Mouse (Mus musculus) kidney, embryonic 14.5 days (tissue): ENCODE results near the gene Rph3al. TPM values are rescaled to one million over a fixed set of nuclear protein-coding genes. Genes with fewer than 3 reads are reported as not detected.
A peak's percentile ranks its signal among the peaks of the same experiment; 100 is the strongest.

ENCODE experiments used
- ATAC-seq: fragments of 200-750 bp; cut with Nextera tagmentation; 2 replicates; pipeline ENCODE4 v1.8.0; 2017; ENCODE audit warnings: moderate number of reproducible peaks, mild to moderate bottlenecking, moderate TSS enrichment, moderate library complexity; ENCODE audit not compliant: low FRiP score, low TSS enrichment
- H3K27ac ChIP-seq: fragments of 300-500 bp; sonication (generic); 2 replicates; pipeline ENCODE4 v1.5.1; 2014; ENCODE audit warnings: low read depth, mild to moderate bottlenecking, low read length, moderate library complexity, mixed read lengths
- H3K27me3 ChIP-seq: fragments of 300-500 bp; sonication (generic); 2 replicates; pipeline ENCODE4 v1.6.1; 2014; ENCODE audit warnings: mild to moderate bottlenecking, low read length; ENCODE audit not compliant: control insufficient read depth, insufficient read depth
- H3K36me3 ChIP-seq: fragments of 300-500 bp; sonication (generic); 2 replicates; pipeline ENCODE4 v1.6.1; 2014; ENCODE audit warnings: low read length, mixed read lengths; ENCODE audit not compliant: control insufficient read depth, insufficient read depth
- H3K4me1 ChIP-seq: fragments of 300-500 bp; sonication (generic); 2 replicates; pipeline ENCODE4 v1.6.1; 2014; ENCODE audit warnings: low read length, mixed read lengths; ENCODE audit not compliant: control insufficient read depth, insufficient read depth
- H3K4me2 ChIP-seq: fragments of 300-500 bp; sonication (generic); replicated peaks from 2 replicates; pipeline ENCODE4 v1.6.1; 2014; ENCODE audit warnings: low read depth, mild to moderate bottlenecking, low read length
- H3K4me3 ChIP-seq: fragments of 300-500 bp; sonication (generic); 2 replicates; pipeline ENCODE4 v1.5.1; 2014; ENCODE audit warnings: mild to moderate bottlenecking, low read length
- H3K9ac ChIP-seq: fragments of 300-500 bp; sonication (generic); 2 replicates; pipeline ENCODE4 v1.6.1; 2014; ENCODE audit warnings: low read depth, mild to moderate bottlenecking, low read length, moderate library complexity
- H3K9me3 ChIP-seq: fragments of 300-500 bp; sonication (generic); 2 replicates; pipeline ENCODE4 v1.6.1; 2016; ENCODE audit warnings: low read length; ENCODE audit not compliant: control insufficient read depth
- WGBS: fragments of 180-500 bp; shearing (Covaris S2); extraction: QIAGEN DNeasy Blood & Tissue Kit; methylation state at CpG from one replicate; pipeline ENCODE4 v1.1.7; 2014; 5-methylcytosine and 5-hydroxymethylcytosine counted together
- polyA plus RNA-seq: library from polyadenylated mRNA; unstranded; fragments of >200 nt; fragmentation: Nextera tagmentation; extraction: Ambion mirVana; gene quantifications from 2 replicates; pipeline ENCODE4 v1.2.1, GENCODE M21; 2014

Rph3al gene
- polyA plus RNA-seq, 1 experiment from 2014 or later = 13.1 TPM

GRCm38 (mm10) chr11:75957124-75957832, 19.0 kb upstream of the Rph3al start:
- Histone ChIP-seq H3K27me3 (no peaks in the 10 kb centered on the region), H3K4me3 (no peak overlapping the region), H3K4me2 (no peak overlapping the region), H3K36me3 (no peaks in the 10 kb centered on the region), H3K9me3 (no peaks in the 10 kb centered on the region), H3K9ac (no peak overlapping the region), H3K27ac (no peak overlapping the region), H3K4me1 (no peaks in the 10 kb centered on the region)
- ATAC-seq = no peak
- 78% methylated on average over 17 of the region's 17 CpGs for WGBS

- 36% methylated on average over 8 of the region's 8 CpGs for WGBS
- no peak for ATAC-seq
- H3K27me3 ChIP-seq = no peaks in the 10 kb centered on the region
- H3K4me3 ChIP-seq = no peak overlapping the region
- no peak overlapping the region for H3K9ac ChIP-seq
- H3K27ac ChIP-seq = no peak overlapping the region
- no peaks in the 10 kb centered on the region for H3K36me3 ChIP-seq
- no peaks in the 10 kb centered on the region for H3K4me1 ChIP-seq
- H3K4me2 ChIP-seq = no peak overlapping the region
- H3K9me3 ChIP-seq = no peaks in the 10 kb centered on the region
Observed at GRCm38 (mm10) chr11:75956651-75957050, 18.4 kb upstream of the Rph3al start.

- H3K9me3 ChIP-seq = no peaks in the 10 kb centered on the region
Observed at GRCm38 (mm10) chr11:75954896-75955295, 16.7 kb upstream of the Rph3al start.

GRCm38 (mm10) chr11:75951895-75952294, 13.7 kb upstream of the Rph3al start:
- Histone ChIP-seq H3K27me3 (no peaks in the 10 kb centered on the region), H3K36me3 (no peaks in the 10 kb centered on the region), H3K4me1 (peaks cover 13% of the 10 kb centered on the region; the same call in 1 of the 2 replicates), H3K4me2 (no peak overlapping the region), H3K27ac (no peak overlapping the region), H3K4me3 (no peak overlapping the region), H3K9me3 (no peaks in the 10 kb centered on the region), H3K9ac (no peak overlapping the region)
- no peak for ATAC-seq
- 70% methylated on average over 5 of the region's 5 CpGs for WGBS

More at GRCm38 (mm10) chr11:75954896-75955295, 16.7 kb upstream of the Rph3al start:
- H3K4me3 ChIP-seq = no peak overlapping the region
- ATAC-seq = no peak
- H3K4me2 ChIP-seq = no peak overlapping the region
- WGBS = 92% methylated on average over 9 of the region's 9 CpGs
- no peak overlapping the region for H3K27ac ChIP-seq
- H3K36me3 ChIP-seq = no peaks in the 10 kb centered on the region
- H3K4me1 ChIP-seq = 0 out of 2 replicates have a peak, but pooled peaks cover 1% of the 10 kb centered on the region
- no peaks in the 10 kb centered on the region for H3K27me3 ChIP-seq
- no peak overlapping the region for H3K9ac ChIP-seq

- Histone ChIP-seq H3K27ac (no peak overlapping the region), H3K4me3 (no peak overlapping the region), H3K4me2 (no peak overlapping the region), H3K27me3 (no peaks in the 10 kb centered on the region), H3K4me1 (peaks cover 19% of the 10 kb centered on the region; the same call in 1 of the 2 replicates), H3K9ac (no peak overlapping the region), H3K36me3 (no peaks in the 10 kb centered on the region), H3K9me3 (no peaks in the 10 kb centered on the region)
- ATAC-seq = no peak
- WGBS = 54% methylated on average over 3 of the region's 3 CpGs
Observed at GRCm38 (mm10) chr11:75950459-75950858, 12.2 kb upstream of the Rph3al start.

- Histone ChIP-seq H3K4me1 (peaks cover 19% of the 10 kb centered on the region; the same call in 1 of the 2 replicates), H3K4me2 (no peak overlapping the region), H3K4me3 (no peak overlapping the region), H3K27ac (no peak overlapping the region), H3K27me3 (no peaks in the 10 kb centered on the region), H3K9me3 (no peaks in the 10 kb centered on the region), H3K36me3 (no peaks in the 10 kb centered on the region), H3K9ac (no peak overlapping the region)
- WGBS = 7% methylated on average over 3 of the region's 3 CpGs
- ATAC-seq = no peak
Observed at GRCm38 (mm10) chr11:75948789-75949188, 10.6 kb upstream of the Rph3al start.

- H3K27ac ChIP-seq = no peak overlapping the region
Observed at GRCm38 (mm10) chr11:75947223-75947622, 9.0 kb upstream of the Rph3al start.

GRCm38 (mm10) chr11:75945805-75946450, 7.7 kb upstream of the Rph3al start:
- Histone ChIP-seq H3K4me2 (no peak overlapping the region), H3K27me3 (no peaks in the 10 kb centered on the region), H3K9ac (no peak overlapping the region), H3K4me1 (peaks cover 19% of the 10 kb centered on the region), H3K9me3 (no peaks in the 10 kb centered on the region), H3K27ac (no peak overlapping the region; the same call in 1 of the 2 replicates), H3K4me3 (no peak overlapping the region), H3K36me3 (no peaks in the 10 kb centered on the region)
- no peak for ATAC-seq
- 29% methylated on average over 9 of the region's 9 CpGs for WGBS

More at GRCm38 (mm10) chr11:75947223-75947622, 9.0 kb upstream of the Rph3al start:
- H3K9me3 ChIP-seq = no peaks in the 10 kb centered on the region
- peaks cover 19% of the 10 kb centered on the region; the same call in 1 of the 2 replicates for H3K4me1 ChIP-seq
- no peak overlapping the region for H3K4me3 ChIP-seq
- no peak overlapping the region for H3K4me2 ChIP-seq
- H3K36me3 ChIP-seq = no peaks in the 10 kb centered on the region
- H3K9ac ChIP-seq = no peak overlapping the region
- WGBS = 40% methylated on average over 5 of the region's 5 CpGs
- ATAC-seq = no peak
- no peaks in the 10 kb centered on the region for H3K27me3 ChIP-seq

- ATAC-seq = peak; percentile 90
- H3K36me3 ChIP-seq = no peaks in the 10 kb centered on the region
Observed at GRCm38 (mm10) chr11:75937370-75937871, 808 bp downstream of the Rph3al start.

More at GRCm38 (mm10) chr11:75937370-75937871, 808 bp downstream of the Rph3al start:
- Histone ChIP-seq H3K9me3 (no peaks in the 10 kb centered on the region), H3K27me3 (no peaks in the 10 kb centered on the region), H3K4me3 (peak overlapping the region; percentile 15; the same call in 1 of the 2 replicates), H3K4me2 (peak overlapping the region; percentile 24), H3K27ac (peak overlapping the region; percentile 87), H3K4me1 (peaks cover 28% of the 10 kb centered on the region), H3K9ac (peak overlapping the region; percentile 35)
- WGBS = 20% methylated on average over 6 of the region's 6 CpGs
